Mouse (Mus musculus): ENCODE results near the gene Ankrd65. TPM values are rescaled to one million over a fixed set of nuclear protein-coding genes. Genes with fewer than 3 reads are reported as not detected.
"Not testable (repeated sequence)": the region's sequence is repeated elsewhere in the genome, so short reads cannot be mapped to it uniquely, and the experiment has no call there.

Ankrd65 gene
- not detected for polyA plus RNA-seq (2021)

DNA sequence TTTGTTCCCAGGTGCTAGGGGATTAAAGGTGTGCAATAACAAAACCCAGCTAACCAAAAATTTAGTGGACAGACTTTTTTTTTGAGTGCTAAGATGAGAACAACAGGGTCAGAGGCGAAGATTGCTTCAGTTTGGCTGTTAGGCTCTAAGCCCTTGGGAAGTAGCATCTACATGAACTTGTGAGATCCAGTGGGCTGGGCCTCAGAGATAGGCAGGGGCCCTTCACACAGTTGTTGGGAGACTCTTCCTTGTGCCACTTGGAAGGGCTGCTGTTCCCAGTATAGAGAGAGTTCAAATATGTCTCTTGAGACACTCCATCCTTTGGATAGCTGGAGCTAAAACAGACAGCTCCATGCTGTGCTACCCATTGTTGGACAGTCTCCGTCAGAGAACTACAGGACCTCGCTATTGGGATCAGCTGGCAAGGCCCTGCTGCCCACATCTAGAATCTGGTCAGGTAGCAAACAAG, at the start of gene Ankrd65:
Gene Ankrd65 (plus strand): TSS at position 419 of the 469 bp plus-strand sequence.
- no peak for TF ChIP-seq CTCF (IDR thresholded peaks at IDR 0.05)
- POLR2A ChIA-PET: no interaction called here
- DNase-seq (ENCODE audit: low read depth, low spot score) (no peak), ATAC-seq (no peak)
- no peaks in the 10 kb centered on the region for H3K27me3 ChIP-seq
- CTCF ChIA-PET: no interaction called here
- in situ Hi-C loops (cut with MboI; ENCODE audit: low pct_unique_long_range_greater_than_20kb): no loop called here

DNA sequence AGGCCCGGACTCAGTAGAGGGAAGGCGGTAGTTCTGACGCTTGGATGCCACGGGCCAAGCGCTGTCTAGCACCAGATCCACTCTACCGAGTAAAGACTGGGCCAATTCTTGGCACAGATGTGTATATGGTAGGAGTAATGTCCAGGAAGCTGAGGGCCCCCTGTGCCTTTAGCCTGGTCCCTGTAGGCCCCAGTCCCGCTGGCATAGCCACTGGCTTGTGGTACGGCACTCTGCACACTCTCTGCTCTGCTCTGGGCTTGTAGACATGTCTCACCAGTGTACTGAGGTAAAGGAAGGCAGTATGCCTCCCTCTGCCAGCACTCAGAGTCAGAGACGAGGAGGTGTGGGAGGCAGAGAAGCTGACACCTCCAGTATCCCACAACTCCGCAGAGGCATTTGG, 49.6 kb upstream of the Ankrd65 start:
- in situ Hi-C loops (cut with MboI; ENCODE audit: low pct_unique_long_range_greater_than_20kb); H3K27me3 ChIP-seq; CTCF ChIA-PET; DNase-seq (ENCODE audit: low read depth, low spot score); ATAC-seq; POLR2A ChIA-PET: not testable (repeated sequence)

DNA sequence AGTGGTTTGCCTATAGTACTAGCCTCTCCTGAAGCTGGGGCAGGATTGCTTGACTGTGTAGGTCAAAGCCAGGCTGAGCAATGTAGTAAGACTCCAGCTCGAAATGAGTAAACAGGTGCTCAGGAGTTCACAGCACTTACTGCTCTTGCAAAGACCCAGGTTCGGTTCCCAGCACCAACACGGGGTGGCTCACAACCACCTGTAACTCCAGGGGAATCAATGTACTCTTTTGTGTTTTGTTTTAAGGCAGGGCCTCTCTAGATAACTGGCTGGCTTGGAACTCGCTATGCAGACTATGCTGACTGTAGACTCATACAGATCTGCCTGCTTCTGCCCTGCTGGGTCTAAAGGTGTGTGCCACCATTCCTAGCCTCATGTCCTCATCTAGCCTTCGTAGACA, 47.6 kb upstream of the Ankrd65 start:
- ChIA-PET POLR2A (interaction anchor here (1.8 kb wide), 1 partner anchor 17 kb away, joined by 6 read pairs; no protein-coding TSS in a partner anchor), CTCF (no interaction called here)
- no peaks in the 10 kb centered on the region for H3K27me3 ChIP-seq
- in situ Hi-C loops (cut with MboI; ENCODE audit: low pct_unique_long_range_greater_than_20kb): no loop called here
- no peak for TF ChIP-seq CTCF (IDR thresholded peaks at IDR 0.05)
- ATAC-seq: no peak
- no peak for DNase-seq (ENCODE audit: low read depth, low spot score)

DNA sequence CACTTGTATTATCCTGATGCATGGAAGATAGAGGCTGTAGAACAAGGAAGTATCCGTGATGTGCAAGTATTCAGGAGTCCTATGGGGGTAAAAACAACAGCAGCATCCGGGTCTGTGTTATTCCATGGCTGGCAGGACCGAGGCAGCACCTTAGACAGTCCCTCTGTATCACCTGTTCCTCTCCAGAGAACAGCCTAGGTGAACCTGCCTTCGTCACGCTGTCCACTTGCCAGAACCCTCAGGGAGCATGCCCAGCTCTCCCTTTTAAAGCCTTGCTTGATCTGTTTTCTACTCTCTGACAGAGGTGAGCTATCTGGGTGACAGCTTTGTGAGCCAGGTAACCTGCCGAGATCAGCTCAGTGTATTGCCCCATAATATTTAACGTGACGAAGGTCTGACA, 45.8 kb upstream of the Ankrd65 start:
- DNase-seq (ENCODE audit: low read depth, low spot score) (no peak), ATAC-seq (no peak)
- TF ChIP-seq CTCF (IDR thresholded peaks at IDR 0.05): no peak
- no peaks in the 10 kb centered on the region for H3K27me3 ChIP-seq
- in situ Hi-C loops (cut with MboI; ENCODE audit: low pct_unique_long_range_greater_than_20kb): no loop called here
- ChIA-PET POLR2A (interaction anchor here (1.8 kb wide), 1 partner anchor 15 kb away, joined by 6 read pairs; no protein-coding TSS in a partner anchor), CTCF (no interaction called here)

DNA sequence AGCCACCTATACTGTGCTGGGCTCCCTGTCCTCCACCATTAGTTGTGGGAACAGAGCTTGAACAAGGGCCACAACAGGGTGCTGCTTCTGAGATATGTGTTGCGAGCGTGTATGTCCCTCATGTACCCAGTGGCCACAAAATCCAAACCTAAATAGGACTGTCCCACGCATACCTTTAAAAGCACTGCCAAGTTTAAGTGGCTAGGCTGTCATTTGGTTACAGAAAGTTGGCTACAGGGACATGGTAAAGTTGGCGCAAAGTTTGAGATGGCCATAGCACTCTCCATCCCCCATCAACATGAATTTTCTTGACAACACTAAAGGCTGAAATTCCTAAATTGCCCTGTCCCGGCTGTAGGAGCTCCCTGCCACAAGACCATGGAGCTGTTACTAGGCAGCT, 45.1 kb upstream of the Ankrd65 start:
- in situ Hi-C loops (cut with MboI; ENCODE audit: low pct_unique_long_range_greater_than_20kb): no loop called here
- ATAC-seq: no peak

GRCm38 (mm10) chr4:155746036-155746548, 44.1 kb upstream of the Ankrd65 start:
- H3K27me3 ChIP-seq: no peaks in the 10 kb centered on the region
- TF ChIP-seq CTCF (IDR thresholded peaks at IDR 0.05): no peak
- no peak for ATAC-seq
- no peak for DNase-seq (ENCODE audit: low read depth, low spot score)
- POLR2A ChIA-PET: no interaction called here
- in situ Hi-C loops (cut with MboI; ENCODE audit: low pct_unique_long_range_greater_than_20kb): no loop called here
- CTCF ChIA-PET: interaction anchor here (1.6 kb wide), 1 partner anchor 13 kb away, joined by 4 read pairs; no protein-coding TSS in a partner anchor

More for the DNA sequence above, 45.1 kb upstream of the Ankrd65 start:
- CTCF ChIA-PET: interaction anchor here (0.6 to 1.6 kb wide), 2 partner anchors 14 to 240 kb away, joined by 3 to 4 read pairs; no protein-coding TSS in a partner anchor
- no peak for DNase-seq (ENCODE audit: low read depth, low spot score)
- no peak for TF ChIP-seq CTCF (IDR thresholded peaks at IDR 0.05)
- POLR2A ChIA-PET: no interaction called here
- H3K27me3 ChIP-seq: no peaks in the 10 kb centered on the region

DNA sequence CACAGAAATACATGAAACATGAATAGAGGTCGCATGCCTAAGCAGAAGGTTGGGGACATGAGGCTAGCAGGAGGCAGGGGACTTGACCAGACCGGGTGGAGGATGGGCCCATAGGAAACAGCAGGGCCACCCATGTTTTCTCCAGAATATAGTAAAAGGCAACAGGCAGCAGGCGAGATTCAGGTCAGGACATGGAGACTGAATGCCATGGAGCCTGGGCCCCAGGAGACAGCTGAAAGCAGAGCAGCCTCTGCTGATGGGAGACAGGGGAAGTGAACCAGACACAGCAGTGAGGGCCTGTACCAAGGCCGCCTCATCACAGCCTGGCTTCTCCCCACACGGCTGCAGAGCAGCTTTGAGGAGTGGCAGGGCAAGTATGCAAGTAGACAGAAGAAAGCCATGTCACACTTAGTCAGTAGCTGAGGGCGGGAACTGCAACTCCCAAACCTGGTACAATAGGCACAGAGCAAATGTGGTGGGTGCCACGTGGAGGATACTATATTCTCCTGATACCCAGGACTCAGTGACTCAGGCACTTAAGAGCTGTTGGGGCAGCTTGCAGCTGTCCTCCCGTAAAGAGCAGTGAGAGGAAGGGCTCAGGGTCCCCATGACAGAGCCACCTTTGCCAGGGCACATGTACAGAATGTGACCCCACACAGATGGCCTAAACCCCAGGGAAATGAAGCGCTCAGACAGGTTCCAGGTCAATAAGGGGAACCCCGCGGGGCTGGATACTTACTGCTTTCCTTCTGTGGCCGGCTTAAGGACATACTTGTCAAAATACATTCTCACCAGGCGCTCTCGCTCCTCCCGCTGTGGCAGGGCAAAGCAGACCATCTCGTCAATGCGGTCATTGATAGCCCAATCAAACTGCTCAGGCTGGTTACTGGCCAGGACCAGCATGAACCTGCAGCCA, 43.4 kb upstream of the Ankrd65 start:
- no peak for TF ChIP-seq CTCF (IDR thresholded peaks at IDR 0.05)
- in situ Hi-C loops (cut with MboI; ENCODE audit: low pct_unique_long_range_greater_than_20kb): no loop called here
- ChIA-PET POLR2A (no interaction called here), CTCF (interaction anchor here (1.6 kb wide), 1 partner anchor 12 kb away, joined by 4 read pairs; no protein-coding TSS in a partner anchor)
- H3K27me3 ChIP-seq: no peaks in the 10 kb centered on the region
- ATAC-seq: no peak
- no peak for DNase-seq (ENCODE audit: low read depth, low spot score)

DNA sequence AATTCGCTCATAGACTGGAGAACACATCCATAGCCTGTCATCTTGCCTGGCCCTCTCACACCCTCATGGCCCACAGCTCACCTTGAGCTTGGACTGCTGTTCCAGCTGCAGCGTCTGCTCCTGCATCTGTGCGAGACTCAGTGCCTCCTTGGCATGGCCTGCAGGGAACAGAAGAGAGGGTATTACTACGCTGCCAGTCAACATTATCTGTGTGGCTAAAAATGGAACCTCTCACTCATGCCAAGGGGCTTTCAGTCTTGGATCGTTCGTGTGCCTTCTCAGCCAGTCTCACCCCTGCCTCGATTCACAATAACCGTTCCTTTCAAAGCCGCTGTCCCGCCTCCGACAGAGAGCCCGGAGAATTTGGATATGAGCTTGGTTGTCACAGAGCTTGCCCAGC, 33.2 kb upstream of the Ankrd65 start:
- H3K27me3 ChIP-seq: no peaks in the 10 kb centered on the region
- ATAC-seq: no peak
- DNase-seq (ENCODE audit: low read depth, low spot score): no peak
- TF ChIP-seq CTCF (IDR thresholded peaks at IDR 0.05): no peak
- CTCF ChIA-PET: no interaction called here
- in situ Hi-C loops (cut with MboI; ENCODE audit: low pct_unique_long_range_greater_than_20kb): no loop called here
- POLR2A ChIA-PET: no interaction called here

GRCm38 (mm10) chr4:155759862-155760612, 30.2 kb upstream of the Ankrd65 start:
- DNase-seq (ENCODE audit: low read depth, low spot score) (no peak), ATAC-seq (no peak)
- in situ Hi-C loops (cut with MboI; ENCODE audit: low pct_unique_long_range_greater_than_20kb): no loop called here
- CTCF ChIA-PET: interaction anchor here (1.2 to 2.0 kb wide), 3 partner anchors 10 to 22 kb away, joined by 4 read pairs; no protein-coding TSS in a partner anchor
- POLR2A ChIA-PET: interaction anchor here (0.6 to 2.4 kb wide), 2 partner anchors 16 to 55 kb away, joined by 3 to 6 read pairs; partner anchors contain the start of gene Ssu72
- no peaks in the 10 kb centered on the region for H3K27me3 ChIP-seq
- TF ChIP-seq CTCF (IDR thresholded peaks at IDR 0.05): no peak

DNA sequence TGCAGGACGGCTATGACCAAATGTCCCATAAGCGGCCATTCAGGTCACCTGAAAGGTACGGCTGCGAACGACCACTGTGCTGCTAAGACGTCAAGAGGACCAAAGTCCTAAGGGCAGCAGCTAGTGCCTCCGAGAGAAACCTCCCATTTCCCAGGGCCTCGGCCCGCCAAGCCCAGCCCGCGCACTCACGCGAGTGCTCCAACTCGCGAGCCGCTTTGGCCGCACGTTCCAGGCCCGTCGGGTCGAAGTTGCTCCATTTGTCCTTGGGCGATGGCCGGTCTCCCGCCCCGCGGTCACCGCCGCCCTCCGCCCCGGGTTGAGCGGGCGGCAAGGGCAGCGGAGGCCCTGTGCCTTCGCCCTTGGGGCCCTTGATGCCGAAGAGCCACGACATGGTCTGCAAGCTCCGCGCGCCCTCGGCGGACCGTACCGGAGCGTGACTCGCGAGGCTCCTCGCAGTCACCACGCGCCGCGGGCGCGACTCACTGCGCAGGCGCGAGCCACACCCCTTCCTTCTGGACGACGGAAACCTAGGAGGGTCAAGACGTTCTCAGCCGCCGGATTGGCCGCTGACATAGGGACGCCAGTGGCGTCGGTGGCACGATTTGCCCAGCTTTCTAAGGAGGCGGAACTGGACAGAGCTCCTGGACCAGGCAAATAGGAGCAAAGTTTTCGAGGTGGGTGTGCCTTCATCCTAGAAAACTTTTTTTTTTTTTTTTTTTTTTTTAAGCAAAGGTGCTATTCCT, 29.5 kb upstream of the Ankrd65 start, which contains the start of gene Atad3a:
Gene Atad3a (minus strand): TSS at position 481 of the 743 bp plus-strand sequence.
- ATAC-seq: peak; percentile 85
- TF ChIP-seq CTCF (IDR thresholded peaks at IDR 0.05): no peak
- ChIA-PET POLR2A (interaction anchor here (0.6 to 2.4 kb wide), 4 partner anchors 12 to 91 kb away, joined by 3 to 6 read pairs (median 3); partner anchors contain the start of gene Ssu72), CTCF (interaction anchor here (1.0 kb wide), 1 partner anchor 23 kb away, joined by 3 read pairs; no protein-coding TSS in a partner anchor)
- DNase-seq (ENCODE audit: low read depth, low spot score): peak; percentile 93
- in situ Hi-C loops (cut with MboI; ENCODE audit: low pct_unique_long_range_greater_than_20kb): no loop called here
- no peaks in the 10 kb centered on the region for H3K27me3 ChIP-seq
